Mouse (Mus musculus) adrenal gland, adult 18-20 months (tissue): ENCODE measurements around the gene Zbtb20. TPM values are rescaled to one million over a fixed set of nuclear protein-coding genes. Genes with fewer than 3 reads are reported as not detected.
"Not testable (repeated sequence)": the region's sequence is repeated elsewhere in the genome, so short reads cannot be mapped to it uniquely, and the experiment has no call there.

ENCODE experiments used
- DNase-seq, 2 experiments: peaks; one replicate each; pipeline ENCODE4 v3.0.0; 2021 to 2022; ENCODE audit warnings: low spot score in 2 of 2
- total RNA-seq, 2 experiments: library from RNA; stranded (reverse); gene quantifications; 1 replicate in 1 of 2; 2 replicates in 1 of 2; pipeline ENCODE4 v1.2.3; 2021

Zbtb20 gene
- total RNA-seq, 2 experiments from 2014 or later = 101 to 109 TPM

DNA sequence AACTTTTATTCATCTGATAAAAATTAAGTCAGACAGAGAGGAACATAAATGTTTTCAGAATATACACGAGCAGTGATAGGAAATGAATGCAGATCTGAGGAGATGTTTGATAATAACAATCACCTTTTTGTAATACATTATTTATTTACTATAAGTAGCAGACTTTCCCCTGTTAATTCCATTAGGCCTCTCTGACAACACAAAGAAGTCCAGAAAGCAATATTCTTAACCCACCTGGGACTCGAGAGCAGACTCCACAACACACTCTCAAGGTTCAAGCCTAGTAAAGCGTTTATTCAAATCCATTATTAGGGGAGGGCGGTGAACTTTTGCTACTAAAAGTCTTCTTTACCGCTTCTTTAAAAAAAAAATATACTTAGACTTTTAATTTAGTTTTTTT, 33.2 kb downstream of the Zbtb20 start:
- no peak for DNase-seq

DNA sequence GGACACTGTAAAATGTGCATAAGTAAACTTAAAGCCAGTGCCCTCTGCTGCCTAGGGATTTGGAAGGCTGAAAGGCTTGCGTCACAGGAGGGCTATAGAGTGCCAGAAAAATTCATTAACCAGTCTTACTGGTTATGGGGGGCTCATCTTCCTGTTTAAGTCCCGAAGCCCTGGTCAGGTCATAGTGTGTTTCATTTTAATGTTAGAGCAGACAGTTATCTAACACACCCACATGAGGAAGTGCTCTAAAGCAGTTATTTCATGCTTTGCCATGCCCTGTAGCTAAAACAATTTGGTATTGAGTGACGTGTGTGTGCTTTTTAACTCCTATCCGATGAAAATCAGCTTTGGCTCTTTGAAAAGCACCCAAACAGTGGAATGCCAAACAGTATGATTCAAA, 34.3 kb downstream of the Zbtb20 start:
- peak in 1 of 2 experiments; percentile 27 for DNase-seq

DNA sequence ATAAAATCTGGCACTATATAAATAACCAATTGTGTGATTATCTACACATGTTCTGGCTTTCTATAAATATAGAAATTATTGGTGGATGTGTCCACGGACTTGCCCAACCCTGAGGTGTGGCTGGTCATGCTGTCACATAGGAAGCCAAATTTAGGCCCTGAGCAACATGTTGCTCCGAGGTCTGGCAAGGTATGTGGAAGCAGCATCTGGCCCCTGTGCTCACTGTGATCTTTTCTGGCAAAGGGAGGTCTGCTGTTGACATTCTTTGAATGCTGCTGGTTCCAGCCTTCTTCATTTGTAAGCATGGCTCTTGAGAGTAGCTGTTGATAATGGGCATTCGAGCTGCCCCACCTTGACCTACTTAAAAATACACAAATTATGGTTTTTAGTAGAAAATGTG, 35.0 kb downstream of the Zbtb20 start:
- DNase-seq = peak in 1 of 2 experiments; percentile 27

DNA sequence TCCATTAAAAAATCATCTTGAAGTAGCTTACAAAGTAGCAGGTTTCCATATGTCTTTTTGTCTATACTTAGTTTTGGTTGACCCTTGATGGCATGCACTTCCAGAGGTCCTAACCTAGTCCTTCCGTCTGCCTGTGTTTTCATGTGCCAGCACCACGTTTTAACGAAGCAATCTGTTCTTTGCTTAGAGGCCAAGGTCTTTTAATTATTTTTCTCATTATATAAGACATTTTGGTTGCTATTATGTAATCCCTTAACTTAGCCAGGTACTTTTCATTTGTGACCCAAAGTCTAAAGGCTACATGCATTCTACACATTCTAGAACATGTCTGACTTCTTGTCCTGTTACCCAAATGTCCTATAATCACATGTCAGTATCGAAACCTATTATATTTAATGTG, 35.6 kb downstream of the Zbtb20 start:
- DNase-seq = no peak

DNA sequence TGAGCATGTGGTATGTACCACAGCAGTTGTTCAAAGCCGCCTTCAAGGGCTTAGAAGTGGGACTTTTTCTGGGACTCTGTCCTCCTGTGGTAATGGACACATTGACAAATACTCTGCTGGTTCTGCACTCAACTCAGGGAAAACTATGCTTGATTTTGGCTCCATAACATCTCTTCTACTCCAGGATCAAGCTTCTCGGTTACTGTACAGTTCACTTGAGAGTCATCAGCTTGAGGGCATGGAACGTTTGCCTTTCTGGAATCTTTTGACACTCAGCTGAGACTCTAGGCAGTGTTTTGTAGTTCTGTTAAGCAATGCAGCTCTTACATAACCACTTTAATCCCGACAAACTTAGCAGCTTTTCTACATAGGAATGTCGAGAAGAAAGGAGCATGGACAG, 36.1 kb downstream of the Zbtb20 start:
- DNase-seq = no peak

DNA sequence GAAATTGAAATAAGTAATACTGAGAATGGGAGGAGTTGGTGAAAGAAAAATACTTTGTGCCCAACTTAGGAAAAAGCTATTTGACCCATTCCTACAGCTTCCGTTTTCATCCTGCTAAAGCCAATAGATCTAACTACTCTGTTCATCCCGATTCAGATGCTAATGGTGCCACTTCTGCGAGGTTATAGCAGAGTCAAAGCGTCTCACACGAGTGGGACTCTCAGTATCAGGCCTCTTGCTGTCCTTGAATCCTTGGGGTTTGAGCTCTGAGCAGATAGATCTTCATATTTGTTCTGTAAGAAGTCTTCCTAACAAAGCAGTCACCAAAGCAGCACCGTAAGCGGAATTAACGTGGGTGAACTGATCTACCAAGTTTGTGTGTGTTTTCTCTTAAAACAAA, 37.6 kb downstream of the Zbtb20 start:
- DNase-seq = no peak

DNA sequence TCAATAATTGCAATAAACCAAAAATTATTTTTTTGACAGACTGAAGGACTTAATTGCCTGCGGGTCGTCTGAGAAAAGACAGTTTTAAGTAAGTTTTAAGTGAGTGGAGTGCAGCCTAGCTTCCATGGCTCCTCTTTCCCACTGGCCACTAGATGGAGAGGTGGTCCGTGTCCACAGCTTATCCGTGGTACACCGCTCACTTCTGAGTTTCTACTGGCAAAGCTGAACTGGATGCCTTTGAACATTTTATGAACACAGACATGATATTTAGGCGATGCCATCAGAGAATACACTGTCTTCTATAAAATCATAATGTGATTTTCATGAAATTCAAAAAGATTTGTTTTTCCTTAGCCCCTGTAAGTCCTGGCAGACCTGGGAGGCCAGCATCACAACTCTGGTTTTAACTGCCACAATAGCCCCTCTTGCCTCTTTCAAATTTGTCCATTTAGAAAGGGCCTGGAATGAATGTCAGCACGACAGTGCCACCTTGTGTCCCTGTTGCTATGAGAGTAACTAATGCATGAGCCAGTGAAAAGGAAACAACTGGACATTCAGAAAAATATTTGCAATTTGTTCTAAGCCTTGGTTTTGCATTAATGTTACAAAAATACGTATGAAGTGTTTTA, 38.9 kb downstream of the Zbtb20 start:
- peak; percentile 59 to 62 for DNase-seq

DNA sequence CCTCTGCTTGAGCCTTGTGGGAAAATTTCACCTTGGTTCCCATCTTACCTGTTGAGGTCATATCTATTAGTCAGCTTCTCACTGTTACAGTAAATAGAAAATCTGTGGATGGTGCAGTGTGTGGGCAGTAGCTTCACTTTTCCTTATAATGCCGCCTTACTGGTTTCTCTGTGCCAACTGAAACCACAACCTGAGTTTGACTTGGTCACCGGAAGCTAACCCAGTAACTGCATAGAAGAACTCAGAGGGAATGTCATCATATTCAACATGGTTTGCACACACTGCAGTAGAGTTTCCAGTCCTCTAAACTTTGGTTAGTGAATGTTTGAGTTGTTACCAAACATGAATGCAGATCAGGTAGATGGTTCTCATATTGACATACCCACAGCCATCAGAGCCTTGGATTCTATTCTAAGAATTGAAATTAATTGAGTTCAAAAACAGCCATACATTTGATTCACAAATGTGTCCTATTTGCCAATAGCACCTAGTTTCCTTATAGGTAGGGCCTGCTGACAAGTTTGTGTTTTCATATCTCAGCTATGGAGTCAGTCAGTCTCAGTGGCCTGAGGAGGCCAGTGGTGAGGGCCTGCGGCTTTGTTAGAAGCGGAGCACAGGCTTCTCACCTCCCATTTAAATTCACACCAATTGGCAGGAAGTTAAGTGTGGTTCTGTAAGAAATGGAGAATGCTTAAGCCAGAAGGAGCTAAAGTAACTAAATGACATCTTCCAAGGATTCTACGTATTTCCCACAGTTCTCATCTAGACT, 44.5 kb downstream of the Zbtb20 start:
- DNase-seq = no peak

DNA sequence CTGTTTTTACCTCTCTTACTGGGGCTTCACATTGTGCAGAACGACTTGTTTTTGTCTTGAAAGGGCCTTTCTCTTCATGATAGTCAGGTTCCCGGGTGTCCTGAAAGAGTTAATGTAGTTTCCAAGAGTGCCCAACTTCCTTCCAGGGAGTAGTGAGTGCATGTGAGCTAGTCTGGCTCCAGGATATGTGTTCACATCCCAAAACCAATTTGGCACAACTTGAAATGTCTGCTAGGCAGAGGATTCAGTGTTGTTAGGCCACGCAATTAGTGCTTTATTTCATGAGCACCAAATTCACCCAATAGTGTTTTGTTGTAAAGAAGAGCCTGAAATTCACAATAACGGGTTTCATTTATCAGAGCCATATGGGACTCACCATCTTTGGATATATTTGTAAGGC, 45.8 kb downstream of the Zbtb20 start:
- no peak for DNase-seq

DNA sequence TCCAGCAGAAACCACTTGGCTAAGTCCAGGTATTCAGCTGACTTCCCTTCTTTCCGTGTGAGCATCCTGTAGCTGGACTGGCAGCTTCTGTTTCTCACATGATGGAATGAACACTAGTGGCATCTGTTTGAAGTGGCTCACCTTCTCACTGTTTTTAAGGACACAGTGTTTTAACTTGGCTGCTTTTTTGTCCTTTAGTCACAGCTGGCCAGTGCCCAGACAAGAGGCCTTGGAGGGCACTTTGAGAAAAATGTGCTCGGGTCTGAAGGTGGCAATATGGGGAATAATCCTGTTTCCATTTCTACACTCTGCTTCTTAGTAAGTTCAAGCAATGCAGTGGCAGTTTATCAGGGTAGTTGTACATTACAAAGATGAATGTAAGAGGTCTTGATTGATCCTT, 62.5 kb downstream of the Zbtb20 start:
- DNase-seq = peak in 1 of 2 experiments; percentile 18

DNA sequence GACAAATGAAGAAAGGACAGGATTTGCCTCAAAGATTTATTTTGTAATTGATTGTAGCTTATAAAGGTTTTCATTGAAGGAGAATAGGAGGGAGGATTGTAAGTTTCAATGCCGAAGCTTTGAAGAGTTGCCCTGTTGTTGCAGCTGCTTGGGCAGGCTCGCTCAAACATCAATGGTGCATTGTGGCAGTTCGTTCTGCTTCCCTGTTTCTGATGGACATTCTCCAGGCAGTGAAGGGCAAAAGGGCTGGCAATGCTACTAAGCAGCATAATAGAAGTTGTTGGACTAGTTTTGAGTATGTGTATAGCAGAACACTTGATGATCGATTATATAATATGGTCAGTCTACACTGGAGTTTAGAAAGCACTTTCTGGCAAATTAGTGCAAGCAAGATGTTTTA, 71.3 kb downstream of the Zbtb20 start:
- no peak for DNase-seq

DNA sequence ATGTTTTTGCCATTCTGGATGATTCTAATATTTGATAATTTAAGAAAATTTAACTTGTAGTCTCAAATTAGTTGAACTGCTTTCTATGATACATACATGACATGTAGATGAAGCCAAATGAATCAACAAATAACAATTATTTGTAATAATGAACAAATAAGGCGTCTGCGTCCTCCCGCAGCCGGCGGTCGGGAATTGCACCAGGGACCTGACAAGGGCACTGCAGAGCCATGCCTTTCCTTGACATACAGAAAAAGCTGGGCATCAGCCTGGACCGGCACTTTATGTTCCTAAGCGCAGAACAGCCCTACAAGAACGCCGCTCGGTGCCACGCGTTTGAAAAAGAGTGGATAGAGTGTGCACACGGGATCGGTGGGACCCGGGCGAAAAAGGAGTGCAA, 79.7 kb downstream of the Zbtb20 start:
- not testable (repeated sequence) for DNase-seq

DNA sequence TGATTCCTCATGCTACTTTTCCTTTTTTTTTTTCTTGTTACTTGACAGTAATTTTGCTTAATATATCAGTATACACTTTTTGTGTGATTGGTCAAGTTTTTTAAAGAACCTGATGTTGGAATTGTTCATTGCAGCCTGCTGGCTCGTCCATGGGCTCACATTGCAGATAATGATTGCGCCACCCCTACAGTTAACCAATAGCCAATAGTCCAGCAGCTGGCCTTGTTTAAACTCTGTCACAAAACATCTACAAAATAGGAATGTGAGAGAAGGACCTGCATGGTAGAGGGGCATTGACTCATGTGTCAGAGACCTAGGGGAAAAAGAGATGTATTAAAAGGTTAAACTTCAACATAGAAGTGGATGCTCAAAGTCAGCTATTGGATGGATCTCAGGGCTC, 97.2 kb downstream of the Zbtb20 start:
- no peak for DNase-seq

DNA sequence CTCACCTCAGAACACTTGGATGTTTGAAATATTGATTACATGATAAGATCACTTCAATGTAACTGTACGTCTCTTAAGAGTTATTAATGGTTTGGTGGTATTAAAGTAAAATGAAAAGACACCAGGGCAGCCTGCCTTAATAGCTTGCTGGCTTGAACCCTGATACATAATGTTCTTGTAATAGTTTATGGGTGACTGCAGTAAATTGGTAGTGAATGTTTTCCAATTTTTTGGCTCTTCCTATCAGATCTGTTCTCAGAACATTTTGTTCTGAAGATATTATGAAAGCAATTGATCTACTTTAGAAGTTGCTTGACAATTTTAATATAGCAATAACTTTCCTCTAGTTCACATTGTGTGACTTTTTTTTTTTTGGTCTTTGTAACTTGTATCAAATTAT, 123.2 kb downstream of the Zbtb20 start:
- no peak for DNase-seq

DNA sequence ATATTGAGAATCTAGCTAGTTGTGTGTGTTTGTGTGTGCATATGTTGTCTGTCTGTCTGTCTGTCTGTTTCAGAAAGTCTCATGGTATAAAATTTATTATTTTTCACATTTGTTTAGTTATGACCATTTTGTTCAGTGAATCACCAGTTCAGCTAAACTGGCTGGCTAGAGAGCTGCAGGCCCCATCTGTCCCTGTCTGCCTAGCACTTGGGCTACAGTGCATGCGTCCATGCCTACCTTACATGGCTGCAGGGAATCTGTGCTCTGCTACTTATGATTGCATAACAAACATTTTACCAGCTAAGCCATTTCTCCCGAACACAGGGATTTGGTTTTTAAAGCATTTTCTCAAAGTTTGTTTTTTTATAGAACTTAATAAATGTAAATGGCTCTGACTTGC, 150.7 kb downstream of the Zbtb20 start:
- DNase-seq = no peak

DNA sequence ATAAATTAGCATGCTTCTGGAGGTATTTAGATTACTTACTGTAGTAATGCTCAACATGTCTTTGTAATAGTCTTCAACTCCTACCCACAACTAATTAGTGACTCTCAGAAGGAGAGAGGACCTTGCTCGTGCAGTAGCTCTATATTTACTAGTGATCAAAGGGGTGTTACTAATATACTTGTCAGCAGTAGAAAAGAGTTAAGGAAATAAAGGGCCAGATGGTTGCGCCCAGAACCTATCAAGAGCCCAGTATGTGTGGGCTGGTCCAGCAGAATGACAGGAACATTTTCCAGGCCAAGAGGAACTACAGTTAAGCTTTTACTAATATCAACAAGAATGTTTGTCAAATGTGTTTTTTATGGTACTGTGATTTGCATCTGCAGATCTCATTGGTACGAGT, 153.6 kb downstream of the Zbtb20 start:
- no peak for DNase-seq

DNA sequence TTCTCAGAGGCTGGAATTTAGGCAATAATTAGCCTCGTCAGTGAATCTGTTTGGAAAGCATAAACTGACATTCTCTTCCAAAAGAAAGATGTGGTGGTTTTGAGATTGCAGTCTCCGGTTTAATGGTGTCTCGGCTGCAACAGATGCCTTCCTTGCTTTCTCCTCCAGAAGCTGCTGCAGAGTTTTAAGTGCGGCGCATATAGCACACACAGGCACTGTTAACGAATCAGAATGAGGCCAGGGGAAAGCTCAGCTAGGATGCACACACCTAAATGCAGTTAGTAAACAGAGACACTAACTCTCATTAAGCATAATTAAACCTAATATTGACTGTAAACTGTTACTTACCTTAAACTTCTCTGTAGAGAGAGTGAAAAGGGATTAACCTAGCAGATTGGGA, 160.0 kb downstream of the Zbtb20 start:
- DNase-seq = no peak

DNA sequence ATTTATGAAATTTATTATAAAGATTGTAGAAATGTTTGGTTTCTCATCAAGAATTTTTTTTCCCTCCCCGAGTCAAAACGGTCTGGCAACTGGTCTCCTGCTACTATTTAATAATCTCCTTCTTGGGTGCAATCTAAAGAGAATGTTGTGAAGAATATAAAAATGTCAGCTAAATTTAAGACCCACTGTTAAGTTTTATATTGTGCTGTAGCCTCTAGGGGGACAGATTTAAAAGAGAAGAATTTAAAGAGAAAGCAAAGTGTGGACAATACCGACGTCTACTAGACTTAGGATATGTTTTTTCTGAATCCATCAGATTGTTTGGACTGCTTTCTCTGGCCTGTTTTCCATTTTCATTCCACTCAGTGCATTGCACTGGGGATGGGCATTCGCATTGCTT, 160.8 kb downstream of the Zbtb20 start:
- no peak for DNase-seq

DNA sequence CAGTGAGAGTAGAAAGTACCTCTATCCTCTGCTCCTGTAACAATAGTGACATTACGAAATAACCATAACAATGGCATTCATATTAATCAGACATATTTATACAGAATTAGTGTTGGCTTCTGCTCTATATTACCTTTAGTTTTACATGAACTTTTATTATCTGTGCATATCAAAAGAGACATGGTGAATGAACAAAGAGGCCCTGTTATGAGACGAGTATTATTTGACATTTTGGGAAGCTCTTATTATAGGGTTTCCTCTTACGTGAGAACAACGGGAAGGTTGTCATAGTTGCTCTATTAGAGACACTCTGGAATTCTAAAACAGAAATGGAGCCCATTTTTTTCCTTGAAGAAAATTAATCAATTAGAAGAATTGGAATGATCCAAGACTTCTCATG, 161.6 kb downstream of the Zbtb20 start:
- DNase-seq = no peak

DNA sequence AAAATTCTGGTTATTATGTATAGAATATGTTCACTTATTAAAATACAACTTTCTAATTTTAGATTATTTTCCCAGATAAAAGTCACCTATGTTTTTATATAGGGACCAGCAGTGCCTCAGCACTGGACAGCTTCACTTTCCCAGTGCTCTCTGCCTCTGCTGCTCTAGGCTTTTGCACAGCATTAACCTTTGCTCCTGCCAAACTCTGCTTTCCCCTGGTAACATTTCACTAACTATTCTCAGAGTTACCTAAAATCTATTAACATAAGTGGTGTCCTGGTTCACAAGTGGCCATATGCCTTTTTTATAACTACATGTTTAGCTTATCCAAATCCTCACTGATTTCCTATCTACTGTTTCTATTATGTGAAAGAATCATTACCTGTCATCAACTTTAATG, 169.9 kb downstream of the Zbtb20 start:
- no peak for DNase-seq

DNA sequence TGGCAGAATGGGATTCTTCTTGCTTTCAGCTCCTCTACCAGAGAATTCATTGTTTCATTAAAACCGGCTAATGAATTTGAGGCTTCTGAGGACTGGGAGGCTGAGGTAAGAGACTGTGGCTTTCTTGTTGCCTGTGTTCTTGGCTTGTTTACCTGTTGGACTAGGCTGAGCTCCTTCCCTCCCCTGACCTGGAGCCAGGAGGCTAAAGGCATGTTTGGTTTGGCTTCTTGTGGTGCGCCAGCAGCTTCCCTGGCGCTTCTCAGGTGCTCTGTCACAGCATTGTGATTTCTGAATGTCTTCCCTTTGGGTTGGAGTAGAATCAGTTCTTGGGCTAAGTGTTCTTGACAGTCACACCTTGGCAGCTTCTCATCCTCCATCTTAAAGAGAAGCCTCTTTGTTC, 171.0 kb downstream of the Zbtb20 start:
- DNase-seq = no peak

DNA sequence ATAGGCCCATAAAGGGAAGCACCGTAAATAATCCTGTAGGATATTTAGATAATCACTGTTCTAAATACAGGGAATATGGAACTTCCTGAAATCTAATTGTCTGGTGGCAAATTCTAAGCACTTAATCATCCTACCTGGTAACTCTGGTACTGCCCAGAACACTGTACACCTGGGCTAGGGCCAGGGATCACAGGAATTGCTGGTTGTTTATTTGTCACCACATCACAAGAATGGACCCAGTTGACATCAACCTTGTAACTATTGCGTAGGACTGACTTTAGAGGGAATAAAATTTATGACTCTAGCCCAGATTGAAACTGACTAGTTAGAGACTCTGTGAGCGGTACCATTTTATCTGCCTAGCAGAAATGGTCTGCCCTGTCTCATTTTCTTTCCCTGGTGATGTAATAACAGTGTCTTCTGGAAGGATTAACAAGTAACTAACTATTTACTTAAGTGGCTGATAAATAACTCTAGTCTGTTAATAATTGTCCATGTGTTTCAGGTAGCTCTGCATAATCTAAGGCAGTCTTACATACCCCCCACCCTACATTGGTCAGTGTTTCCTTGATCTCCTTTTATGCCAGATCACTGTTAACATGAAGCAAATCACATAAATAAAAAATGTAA, 194.1 kb downstream of the Zbtb20 start:
- no peak for DNase-seq

DNA sequence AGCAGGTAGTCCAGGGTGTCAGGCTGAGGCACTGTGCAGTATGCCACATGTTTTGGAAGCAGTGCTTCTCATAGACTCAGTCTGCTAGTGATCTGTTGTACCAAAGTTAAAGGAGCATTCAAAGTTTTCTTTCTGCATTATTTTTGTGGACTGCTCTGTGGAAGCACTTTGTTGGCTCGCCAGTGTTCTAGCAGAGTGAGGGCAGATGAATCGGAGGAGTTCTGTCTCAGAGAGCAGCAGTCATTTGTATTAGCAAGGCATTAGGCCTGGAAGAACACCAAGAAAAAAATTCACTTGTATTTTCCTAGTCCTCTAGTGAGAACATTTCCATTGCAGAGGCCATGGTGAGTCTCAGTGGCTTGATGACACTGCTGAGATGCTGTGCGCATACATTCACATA, 196.2 kb downstream of the Zbtb20 start:
- DNase-seq = no peak
